Mouse (Mus musculus): ENCODE data around the gene Csmd2.

DNA sequence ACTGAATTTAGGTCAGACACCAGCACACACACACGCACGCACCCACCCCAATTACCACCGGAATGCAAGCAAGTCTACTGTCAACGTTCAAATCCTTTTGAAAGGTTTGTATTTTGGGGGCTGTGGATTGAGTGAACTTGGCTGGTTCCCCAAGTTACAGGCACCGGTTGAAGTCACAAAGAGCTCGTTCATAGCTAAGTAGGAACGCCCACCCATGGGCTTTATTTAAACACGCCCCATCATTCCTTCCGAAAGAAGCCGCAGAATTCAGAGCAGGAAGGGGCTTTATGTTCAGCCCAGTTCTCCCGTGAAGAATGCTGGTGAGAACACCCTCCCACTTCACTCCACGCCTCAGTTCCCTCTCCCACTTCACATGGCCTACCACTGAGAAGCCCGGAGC is 245.8 kb downstream of the Csmd2 start:
- no peak for TF ChIP-seq CTCF (IDR thresholded peaks at IDR 0.05; ENCODE audit: borderline replicate concordance, insufficient read depth, low read depth, low read length)
- TF ChIP-seq POLR2A (IDR thresholded peaks at IDR 0.05; ENCODE audit: borderline replicate concordance, insufficient read depth, low read length), result no peak
